Mouse (Mus musculus): ENCODE results near the gene Col11a2.

- TF ChIP-seq CTCF (conservative IDR thresholded peaks at IDR 0.05; ENCODE audit: insufficient read depth, insufficient read length, low read depth, low read length) = no peak
- TF ChIP-seq POLR2A (IDR thresholded peaks at IDR 0.05; ENCODE audit: low read depth, low read length) = no peak
Observed at GRCm38 (mm10) chr17:34038878-34039561, at the start of gene Col11a2.
